Mouse (Mus musculus): Measurements from ENCODE around the gene Prx.
"Not testable (repeated sequence)": the region's sequence is repeated elsewhere in the genome, so short reads cannot be mapped to it uniquely, and the experiment has no call there.

Prx gene

DNA sequence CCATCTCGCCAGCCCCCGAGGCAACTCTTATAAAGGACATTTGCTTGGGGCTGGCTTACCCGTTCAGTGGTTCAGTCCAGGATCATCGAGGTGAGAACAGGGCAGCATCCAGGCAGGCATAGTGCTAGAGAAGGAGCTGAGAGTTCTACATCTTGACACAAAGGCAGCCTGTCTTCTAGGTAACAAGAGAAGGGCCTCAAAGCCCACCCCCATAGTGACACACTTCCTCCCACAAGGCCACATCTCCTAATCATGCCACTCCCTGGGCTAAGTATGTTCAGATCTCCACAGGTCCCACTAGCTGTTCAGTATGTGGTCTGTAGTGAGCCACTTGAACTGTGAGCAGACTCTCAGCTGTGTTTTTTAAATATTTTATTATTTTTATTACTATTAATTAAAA is 15.3 kb upstream of the Prx start:
- DNase-seq (ENCODE audit: low read depth) = no peak

DNA sequence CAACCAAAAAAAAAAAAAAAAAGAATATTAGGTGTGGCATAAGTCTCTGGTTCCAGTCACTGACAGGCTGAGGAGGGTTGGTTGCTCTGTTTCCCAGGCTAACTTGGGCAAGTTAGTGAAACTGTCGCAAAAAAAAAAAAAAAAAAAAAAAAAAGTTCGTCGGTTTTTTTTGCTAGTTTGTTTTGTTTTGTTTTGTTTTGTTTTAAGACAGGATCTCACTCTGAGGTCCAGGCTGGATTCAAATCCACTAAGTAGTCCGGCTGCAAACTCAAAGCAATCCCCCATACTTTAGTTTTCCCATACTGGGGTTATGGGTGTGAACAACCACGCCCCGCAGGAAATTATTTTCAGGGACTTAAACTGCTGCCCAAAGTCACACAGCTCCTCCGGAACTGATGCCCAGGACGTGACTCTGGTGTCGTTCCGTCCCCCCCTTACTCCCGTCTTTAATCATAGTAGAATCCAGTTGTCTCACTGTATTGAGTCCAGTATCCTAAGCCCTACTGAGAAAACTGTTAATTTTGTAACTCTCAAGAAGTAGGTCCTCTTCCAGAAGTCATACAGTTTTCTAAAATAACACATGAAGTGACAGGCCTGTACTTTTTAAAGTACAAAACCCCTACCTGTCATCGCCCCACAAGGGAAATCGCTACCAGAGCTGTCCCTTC is 12.9 kb upstream of the Prx start:
- DNase-seq (ENCODE audit: low read depth) = no peak

DNA sequence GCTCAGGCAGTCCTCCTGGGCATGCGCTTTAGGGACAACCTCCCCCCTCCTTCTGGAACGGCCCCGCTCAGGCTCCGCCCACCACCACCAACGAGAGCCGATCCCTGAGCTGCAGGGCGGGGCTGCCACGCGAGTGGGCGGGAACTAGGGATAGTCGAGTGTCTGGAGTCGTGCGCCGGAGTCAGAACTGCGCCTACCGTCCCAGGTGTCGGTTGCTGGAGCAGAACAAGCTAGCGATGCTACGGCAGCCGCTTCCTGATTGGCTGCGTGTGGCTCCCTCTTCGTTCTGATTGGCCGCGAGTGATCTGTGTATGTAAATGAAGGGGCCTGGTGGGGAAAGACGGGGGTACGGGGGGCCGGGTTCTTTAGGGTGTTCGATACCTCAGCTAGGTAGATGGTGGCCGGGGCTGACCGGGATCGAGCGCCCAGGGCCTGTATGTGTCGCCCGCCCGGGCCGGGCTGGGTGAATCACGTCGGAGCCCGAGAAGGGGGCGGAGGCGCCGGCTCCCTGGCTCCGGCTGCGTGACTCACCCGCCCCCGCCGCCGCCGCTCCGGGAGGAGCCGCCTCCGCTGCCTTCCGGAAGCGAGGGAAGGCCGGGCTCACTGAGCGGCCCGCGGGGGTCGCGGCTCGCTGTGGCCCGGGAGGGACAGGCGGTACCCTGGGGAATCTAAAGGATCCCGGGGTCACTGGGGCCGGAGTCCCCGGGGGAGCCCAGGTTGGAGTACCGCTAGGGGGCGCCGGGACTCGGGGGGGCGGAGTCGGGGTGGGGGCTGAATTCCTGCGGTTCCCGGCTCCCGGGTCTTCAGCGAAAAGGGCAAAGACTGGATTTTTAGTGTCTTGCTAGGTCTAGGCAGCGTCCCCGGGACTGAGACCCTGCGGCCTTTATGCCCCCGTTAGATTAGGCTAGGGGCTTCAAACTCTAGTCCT is 12.1 kb upstream of the Prx start, which contains the start of gene Sertad1:
TSS of gene Sertad1 (plus strand) at position 141 of the 928 bp plus-strand sequence.
- peak; percentile 100 for DNase-seq (ENCODE audit: low read depth)

DNA sequence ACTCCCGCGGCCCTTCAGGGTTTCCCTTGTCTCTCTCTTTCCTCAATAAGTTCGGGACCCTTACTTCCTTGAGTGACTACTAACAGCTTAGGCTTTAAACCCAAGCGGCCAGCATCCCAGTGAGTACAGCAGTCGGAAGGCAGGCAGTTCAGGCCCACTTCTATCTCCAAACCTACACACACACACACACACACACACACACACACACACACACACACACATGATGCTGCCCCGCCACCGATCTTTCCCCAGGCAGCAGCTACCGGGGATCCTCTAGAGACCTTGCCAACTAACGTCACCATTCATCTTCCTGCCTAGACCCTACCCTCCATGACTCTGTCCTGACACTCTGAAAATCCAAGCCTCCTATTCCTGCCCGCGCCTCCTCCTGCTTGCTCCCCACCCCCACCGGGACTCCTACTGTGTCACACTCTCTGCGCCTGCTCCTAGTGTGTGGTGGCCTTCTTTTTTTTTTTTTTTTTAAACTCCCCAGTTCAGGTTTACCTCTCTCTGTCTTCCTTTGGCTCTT is 11.3 kb upstream of the Prx start:
- DNase-seq (ENCODE audit: low read depth) = peak; percentile 61

DNA sequence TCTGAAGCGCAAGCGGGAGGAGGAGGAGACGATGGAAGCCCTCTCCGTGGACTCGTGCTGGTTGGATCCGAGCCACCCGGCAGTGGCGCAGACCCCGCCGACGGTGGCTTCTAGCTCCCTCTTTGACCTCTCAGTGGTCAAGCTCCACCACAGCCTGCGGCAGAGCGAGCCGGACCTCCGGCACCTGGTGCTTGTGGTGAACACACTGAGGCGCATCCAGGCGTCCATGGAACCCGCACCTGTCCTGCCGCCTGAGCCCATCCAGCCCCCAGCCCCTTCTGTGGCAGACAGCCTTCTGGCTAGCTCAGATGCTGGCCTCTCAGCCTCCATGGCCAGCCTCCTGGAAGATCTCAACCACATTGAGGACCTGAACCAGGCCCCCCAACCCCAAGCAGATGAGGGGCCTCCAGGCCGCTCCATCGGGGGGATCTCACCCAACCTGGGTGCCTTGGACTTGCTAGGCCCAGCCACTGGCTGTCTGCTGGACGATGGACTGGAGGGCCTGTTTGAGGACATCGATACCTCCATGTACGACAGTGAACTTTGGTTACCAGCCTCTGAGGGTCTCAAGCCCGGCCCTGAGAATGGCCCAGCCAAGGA is 9.8 kb upstream of the Prx start:
- no peak for DNase-seq (ENCODE audit: low read depth)

DNA sequence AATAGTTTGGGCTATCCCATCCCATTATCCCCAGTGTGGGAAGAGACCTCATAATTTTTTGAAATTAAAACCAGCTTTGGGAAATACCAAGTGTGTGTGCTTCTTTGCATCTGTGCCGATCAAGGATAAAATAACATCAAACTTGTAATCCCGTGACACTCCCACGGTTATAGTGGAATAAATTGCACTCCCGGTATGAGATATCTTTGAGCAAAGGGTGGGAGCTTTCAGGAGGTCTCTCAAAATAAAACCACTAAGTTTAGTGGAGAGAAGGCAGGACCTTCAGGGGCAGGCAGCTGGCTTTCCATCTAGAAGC is 8.9 kb upstream of the Prx start:
- no peak for DNase-seq (ENCODE audit: low read depth)

DNA sequence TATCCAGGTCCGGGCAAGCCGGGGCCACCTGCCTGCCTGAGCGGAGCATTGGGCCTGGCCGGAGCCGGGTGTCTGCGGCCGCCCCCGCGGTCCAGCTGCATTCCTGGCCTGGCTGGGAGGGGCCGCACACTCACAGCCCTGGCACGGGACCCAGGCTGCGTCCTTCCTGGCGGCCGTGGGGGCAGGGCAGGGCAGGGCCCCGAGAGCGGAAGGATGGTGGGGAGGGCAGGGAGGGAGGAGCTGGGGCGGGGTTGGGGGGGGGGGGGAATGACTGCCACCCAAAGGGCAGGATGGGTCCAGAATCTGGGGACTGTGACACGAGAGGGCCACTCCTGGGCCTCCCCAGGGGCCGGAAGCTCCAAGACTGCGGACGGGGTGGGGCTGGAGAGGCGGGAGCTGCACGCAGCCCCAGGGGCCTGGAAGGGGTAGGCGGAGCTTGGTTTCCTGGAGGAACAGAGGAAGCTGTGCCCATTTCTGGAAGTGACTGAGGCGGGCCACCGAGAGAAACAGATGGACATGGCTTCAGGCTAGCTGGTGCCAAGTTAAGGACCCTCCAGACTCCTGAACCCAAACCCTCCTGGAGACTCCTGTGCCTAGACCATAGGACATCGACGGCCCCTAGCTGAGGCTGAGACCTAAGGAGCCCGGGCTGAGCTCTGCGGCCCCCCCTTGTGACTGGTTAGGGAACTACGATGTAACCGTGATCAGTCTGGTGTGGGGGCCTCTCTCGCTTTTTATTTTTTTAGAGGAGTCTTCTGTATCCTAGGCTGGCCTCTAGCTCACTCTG is 8.4 kb upstream of the Prx start:
- peak; percentile 94 for DNase-seq (ENCODE audit: low read depth)

DNA sequence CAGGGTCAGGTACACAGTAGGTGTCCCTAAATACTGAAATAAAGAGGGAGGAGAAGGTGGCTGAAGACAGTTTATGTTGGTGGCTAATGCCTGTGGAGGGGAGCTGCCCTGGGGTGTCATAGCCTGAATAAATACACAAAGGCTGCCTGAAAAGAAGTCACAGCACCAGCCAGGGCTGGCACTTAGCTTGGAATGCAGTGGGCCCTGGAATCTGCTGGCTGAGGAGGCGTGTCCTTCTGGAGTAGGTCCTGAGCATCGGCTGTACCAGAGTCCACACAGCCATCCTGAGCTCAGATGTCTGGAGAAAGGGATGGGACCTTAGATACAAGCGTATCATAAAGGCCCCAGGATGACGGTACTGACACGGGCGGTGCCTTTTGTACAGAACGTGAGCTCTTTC is 7.3 kb upstream of the Prx start:
- DNase-seq (ENCODE audit: low read depth) = no peak

DNA sequence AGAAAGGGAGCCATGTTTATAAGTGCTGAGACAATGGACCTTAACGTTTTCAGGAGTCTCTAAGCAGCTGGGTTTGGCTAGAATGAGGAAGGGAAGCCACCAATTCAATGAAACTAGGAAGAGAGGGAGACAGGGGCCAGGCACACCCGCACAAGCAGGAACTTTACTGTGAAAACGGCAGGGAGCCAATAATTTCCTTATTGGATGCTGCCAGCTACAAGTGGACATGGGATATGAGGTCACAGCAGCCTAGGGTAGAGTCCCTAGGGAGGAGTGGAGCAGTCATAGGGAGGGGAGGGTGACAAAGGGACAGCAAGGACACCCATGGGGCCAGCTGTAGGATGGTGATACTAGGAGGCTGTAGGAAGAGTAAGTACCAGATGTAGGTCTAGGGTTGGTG is 6.1 kb upstream of the Prx start:
- DNase-seq (ENCODE audit: low read depth) = no peak

DNA sequence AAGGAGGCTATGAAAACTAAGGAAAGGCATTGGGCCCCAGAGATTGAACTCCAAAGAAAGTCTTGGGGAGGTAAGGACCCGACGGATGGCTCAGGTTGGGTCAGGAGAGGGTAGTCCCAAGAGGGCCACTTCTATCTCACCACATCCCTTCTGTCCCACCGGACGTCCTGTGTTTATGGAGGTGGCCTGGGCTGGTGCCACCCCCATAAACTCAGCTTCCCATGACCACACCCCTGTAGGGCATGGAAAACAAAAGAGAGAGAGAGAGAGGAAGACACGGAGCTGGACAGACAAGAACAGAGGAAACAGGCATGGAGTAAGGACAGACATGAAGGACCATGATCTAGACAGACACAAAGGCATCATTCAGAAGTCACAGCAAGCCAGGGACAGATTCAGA is 5.7 kb upstream of the Prx start:
- no peak for DNase-seq (ENCODE audit: low read depth)

DNA sequence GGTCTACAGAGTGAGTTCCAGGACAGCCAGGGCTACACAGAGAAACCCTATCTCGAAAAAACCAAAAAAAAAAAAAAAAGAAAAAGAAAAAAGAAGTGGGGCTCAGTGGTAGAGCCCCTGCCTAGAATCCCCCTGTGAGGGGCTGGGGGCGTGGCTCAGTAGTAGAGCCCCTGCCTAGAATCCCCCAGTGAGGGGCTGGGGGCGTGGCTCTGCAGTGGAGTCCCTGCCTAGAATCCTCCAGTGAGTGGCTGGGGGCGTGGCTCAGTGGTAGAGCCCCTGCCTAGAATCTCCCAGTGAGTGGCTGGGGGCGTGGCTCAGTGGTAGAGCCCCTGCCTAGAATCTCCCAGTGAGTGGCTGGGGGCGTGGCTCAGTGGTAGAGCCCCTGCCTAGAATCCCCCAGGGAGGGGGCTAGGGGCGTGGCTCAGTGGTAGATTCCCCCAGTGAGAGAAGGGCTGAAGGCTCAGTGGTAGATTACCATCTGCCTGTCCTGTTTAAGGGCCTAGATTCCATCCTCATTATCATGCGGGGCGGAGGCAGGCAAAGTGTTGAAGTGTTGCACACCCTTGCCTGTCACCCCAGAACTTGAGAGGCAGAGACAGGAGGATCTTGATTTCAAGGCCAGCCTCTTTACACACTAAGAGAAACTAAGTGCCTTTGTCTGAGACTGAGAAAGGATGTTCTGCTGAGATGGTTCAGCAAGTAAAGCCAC is 4.3 kb upstream of the Prx start:
- not testable (repeated sequence) for DNase-seq (ENCODE audit: low read depth)

DNA sequence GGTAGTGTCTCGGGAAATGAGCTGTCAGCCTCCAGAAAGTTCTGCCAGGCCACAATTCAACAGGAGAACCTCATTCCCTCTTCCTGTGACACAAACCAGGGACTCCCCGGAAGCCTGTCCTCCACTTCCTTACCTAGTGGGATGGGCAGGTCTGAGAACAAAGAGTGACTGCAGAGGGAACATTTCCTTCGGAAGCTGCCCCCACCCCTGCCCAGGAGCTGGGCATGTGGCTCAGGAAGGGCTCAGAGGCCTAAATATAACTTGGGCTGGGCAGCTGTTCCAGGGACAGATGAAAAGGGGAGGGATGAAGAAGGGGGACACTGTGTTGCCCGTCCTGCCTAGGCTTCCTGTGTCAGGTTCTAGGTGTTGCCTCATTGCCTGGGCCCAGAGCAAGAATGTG is 2.5 kb downstream of the Prx start:
- DNase-seq (ENCODE audit: low read depth) = no peak

DNA sequence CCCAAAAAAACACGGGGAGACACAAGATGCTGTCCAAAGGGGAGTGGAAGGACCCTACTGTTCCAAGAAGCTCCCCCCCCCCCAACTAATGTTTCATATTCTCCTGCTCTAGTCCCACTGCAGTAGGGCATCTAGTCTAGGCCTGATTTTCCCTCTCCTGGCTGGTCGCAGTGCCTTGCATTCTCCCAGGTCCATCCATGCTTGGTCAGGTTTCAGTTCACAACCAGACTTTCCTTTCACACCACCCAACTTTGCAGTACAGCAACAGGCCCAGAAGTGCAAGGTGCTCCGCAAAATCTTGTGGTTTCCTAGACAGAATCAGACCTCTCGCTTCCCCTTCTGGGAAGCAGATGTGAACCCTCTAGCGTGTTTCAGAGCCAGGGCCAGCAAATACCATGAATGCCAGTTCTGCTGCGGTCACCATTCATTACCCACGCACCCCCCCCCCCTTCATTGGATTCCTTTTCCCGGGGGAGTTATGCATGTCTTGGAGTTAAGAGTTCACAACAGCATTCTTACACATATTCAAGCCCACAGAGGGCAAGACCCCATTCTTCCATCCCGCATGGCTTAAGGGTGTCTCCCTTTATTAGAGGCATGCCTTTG is 7.7 kb downstream of the Prx start:
- no peak for DNase-seq (ENCODE audit: low read depth)

DNA sequence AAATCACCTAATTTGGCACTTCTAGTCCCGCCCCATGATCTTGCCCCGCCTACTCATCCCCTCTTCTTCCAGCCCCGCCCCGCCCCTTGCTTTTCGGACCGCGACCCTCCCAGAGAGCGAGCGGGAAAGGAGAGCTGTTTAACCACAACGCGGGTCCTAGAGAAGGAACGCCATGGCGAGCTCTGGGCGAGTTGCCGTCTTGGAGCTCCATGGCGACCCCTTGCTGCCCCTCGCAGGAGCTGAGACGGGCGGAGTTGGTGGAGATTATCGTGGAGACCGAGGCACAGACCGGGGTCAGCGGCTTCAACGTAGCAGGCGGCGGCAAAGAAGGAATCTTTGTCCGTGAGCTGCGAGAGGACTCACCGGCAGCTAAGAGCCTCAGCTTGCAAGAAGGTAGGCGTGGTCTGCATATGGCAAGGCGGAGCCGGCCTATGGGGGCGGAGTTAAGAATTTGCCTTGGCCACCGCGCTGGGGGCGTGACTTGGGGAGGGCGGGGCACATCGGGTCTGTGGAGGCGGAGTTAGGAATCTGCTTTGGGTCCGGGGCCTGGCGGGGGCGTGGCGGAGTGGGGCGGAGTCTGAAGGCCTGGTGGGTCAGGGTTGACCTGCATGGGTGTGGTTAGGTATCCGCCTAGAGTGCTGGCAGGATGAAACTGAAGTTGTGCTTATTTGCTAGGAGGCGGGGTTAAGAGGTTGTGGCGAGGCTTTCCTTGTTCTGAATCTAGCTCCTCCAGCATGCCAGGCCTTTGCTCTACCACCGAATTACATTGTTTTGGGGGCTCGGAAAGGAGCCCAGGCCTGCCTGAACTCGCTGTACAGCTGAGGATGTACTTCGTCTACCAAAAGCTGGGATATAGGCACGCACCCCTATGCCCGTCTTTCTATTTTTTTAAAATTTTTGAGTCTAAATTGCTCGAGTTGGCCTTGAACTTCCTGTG is 8.9 kb downstream of the Prx start:
- peak; percentile 100 for DNase-seq (ENCODE audit: low read depth)

DNA sequence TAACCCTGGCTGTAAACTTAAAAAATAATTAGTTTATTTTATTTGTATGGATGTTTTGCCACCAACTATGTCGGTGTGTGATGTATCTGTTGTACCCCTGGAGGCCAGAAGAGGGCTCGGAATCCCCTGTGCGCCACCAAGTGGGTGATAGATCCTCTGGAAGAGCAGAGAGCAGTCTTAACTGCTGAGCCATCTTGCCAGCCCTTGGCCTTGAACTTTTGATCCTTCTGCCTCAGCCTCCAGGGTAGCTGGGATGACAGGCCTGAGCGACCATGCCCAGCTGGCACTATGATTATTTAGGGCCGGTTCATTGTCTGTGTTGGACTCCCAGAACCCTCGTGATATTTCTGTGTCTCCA is 9.5 kb downstream of the Prx start:
- peak; percentile 88 for DNase-seq (ENCODE audit: low read depth)

DNA sequence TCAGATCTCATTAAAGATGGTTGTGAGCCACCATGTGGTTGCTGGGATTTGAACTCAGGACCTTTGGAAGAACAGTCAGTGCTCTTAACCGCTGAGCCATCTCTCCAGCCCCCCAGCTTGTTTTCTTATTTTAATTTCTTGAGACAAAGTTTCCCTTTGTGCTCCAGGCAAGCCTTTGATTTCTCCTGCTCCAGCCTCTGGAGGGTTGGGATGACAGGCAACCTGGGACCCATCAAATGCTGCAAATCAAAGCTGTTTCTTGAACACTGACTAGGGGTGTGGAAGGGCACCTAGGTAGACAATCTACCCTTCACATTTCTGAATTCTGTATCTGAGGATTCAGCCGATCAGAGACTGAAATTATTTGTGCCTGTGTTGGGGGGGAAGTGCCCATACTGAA is 11.7 kb downstream of the Prx start:
- DNase-seq (ENCODE audit: low read depth) = no peak

DNA sequence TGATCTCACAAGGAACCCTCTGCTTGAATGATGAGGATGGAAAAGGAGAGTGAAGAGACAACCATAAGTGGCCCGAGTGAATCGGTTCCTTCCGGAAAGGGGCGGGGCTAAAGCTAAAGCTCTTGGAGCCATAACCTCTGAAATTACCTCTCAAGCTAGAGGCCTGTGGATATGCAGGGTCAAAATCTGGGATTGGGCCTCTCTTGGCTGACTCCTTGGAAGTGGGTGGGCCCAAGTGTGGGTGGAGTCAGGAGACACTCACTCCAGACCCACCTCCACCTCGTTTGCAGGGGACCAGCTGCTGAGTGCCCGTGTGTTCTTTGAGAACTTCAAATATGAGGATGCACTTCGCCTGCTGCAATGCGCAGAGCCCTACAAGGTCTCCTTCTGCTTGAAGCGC is 15.8 kb downstream of the Prx start:
- no peak for DNase-seq (ENCODE audit: low read depth)

DNA sequence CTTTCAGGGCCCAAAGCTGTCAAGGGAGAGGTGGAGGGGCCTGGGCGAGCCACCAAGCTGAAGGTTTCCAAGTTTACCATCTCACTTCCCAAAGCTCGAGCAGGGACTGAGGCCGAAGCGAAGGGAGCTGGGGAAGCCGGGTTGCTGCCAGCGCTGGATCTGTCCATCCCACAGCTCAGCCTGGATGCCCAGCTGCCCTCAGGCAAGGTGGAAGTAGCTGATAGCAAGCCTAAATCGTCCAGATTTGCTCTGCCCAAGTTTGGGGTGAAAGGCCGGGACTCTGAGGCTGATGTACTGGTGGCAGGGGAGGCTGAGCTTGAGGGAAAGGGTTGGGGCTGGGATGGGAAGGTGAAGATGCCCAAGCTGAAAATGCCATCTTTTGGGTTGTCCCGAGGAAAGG is 19.2 kb downstream of the Prx start:
- no peak for DNase-seq (ENCODE audit: low read depth)

DNA sequence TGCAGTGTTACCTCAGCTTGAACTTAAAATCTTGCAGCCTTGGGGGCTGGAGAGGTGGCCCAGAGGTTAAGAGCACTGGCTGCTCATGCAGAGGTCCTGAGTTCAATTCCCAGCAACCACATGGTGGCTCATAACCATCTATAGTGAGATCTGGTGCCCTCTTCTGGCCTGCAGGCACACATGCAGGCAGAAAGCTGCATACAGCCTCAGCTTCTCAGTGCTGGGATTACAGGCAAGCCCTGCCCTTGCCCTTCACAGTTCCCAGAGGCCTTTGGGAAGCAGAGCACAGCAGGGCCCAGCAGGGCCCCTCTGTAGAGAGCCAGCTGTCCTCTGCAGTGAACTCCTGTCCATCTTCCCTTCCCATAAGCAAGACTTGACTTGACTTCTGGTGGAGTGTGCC is 21.0 kb downstream of the Prx start:
- no peak for DNase-seq (ENCODE audit: low read depth)

DNA sequence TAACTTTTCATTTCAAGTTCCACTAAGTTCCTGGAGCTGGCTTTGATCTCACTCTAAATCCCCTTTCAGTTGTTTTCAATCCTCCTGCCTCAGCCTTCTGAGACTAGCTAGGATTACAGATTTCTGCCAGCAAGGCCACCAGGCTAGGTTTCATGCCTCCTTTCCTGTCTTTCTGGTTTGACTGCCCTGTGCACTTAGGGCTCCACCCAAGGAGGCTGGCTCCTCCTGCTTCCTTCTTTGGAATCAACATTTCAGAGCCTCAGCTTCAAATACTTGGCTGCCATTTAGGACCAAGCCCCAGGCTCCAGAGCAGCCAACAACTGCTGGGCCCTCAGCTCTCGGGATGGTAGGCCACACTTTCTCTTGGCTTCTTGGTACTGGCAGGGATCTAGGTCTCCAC is 21.5 kb downstream of the Prx start:
- no peak for DNase-seq (ENCODE audit: low read depth)

Data from induced T-regulatory cell, adult 2 months (primary cell).